Comparison of ENCODE assay signal across 22 mouse cellular contexts in genomic region chr17:45784905-45785304, GRCm38 (mm10). TPM values are rescaled to one million over a fixed set of nuclear protein-coding genes. Genes with fewer than 3 reads are reported as not detected.
DNase-seq lines count a peak whose midpoint lies in the region; ATAC-seq lines count a peak whose summit lies in the region.
"Had no signal": no experiment of that assay in that cellular context is flagged by ENCODE, and none has a peak within 500 bp of the region (broad histone marks: within the 10 kb centered on the region; RNA-seq: fewer than 3 reads in every experiment).

No protein-coding gene starts in this region.

- intact Hi-C loops in gastrocnemius, postnatal 36 days (cut with DNase I): no loop called here

- no peak for ATAC-seq in kidney, embryonic 14.5 days (ENCODE audit: low FRiP score, low TSS enrichment)
- peak; percentile 27; the same call in 1 of the 2 replicates for ATAC-seq in lung, embryonic 16.5 days (ENCODE audit: low read depth)
- ATAC-seq in intestine, embryonic 15.5 days: peak; percentile 58; the same call in 1 of the 2 replicates
- ATAC-seq in stomach, embryonic 16.5 days (ENCODE audit: insufficient read depth, low FRiP score): peak; percentile 38; the same call in 1 of the 2 replicates
- ATAC-seq: forebrain, embryonic 15.5 days had no signal

- 0 out of 2 replicates have a peak overlapping the region, but pooled peaks have one; percentile 12 for H3K9ac ChIP-seq in kidney, embryonic 14.5 days (ENCODE audit: low read depth, low read length)
- no peak overlapping the region for H3K9ac ChIP-seq in lung, embryonic 16.5 days (ENCODE audit: low read length)
- no peak overlapping the region for H3K9ac ChIP-seq in intestine, embryonic 15.5 days
- no peak overlapping the region for H3K9ac ChIP-seq in stomach, embryonic 16.5 days (ENCODE audit: low read length)
- H3K9ac ChIP-seq: forebrain, embryonic 15.5 days; heart, embryonic 15.5 days; hindbrain, embryonic 13.5 days had no signal

- H3K9me3 ChIP-seq in kidney, embryonic 14.5 days (ENCODE audit: control insufficient read depth, low read length): no peaks in the 10 kb centered on the region
- no peaks in the 10 kb centered on the region for H3K9me3 ChIP-seq in lung, embryonic 16.5 days (ENCODE audit: control insufficient read depth, low read length)
- H3K9me3 ChIP-seq in intestine, embryonic 15.5 days: no peaks in the 10 kb centered on the region
- H3K9me3 ChIP-seq in stomach, embryonic 16.5 days (replicated peaks; ENCODE audit: control insufficient read depth, low read length): no peaks in the 10 kb centered on the region
- H3K9me3 ChIP-seq: forebrain, embryonic 15.5 days; heart, embryonic 15.5 days; hindbrain, embryonic 13.5 days had no signal

- H3K4me1 ChIP-seq in kidney, embryonic 14.5 days (ENCODE audit: control insufficient read depth, insufficient read depth, low read length): no peaks in the 10 kb centered on the region
- H3K4me1 ChIP-seq in lung, embryonic 16.5 days (replicated peaks; ENCODE audit: control insufficient read depth, insufficient read depth, low read length): peaks cover 7% of the 10 kb centered on the region
- H3K4me1 ChIP-seq in intestine, embryonic 15.5 days (replicated peaks): 0 out of 2 replicates have a peak, but pooled peaks cover 6% of the 10 kb centered on the region
- H3K4me1 ChIP-seq in stomach, embryonic 16.5 days (ENCODE audit: control insufficient read depth, insufficient read depth, low read length): peaks cover 12% of the 10 kb centered on the region
- H3K4me1 ChIP-seq: forebrain, embryonic 15.5 days; heart, embryonic 15.5 days; hindbrain, embryonic 13.5 days had no signal

- no peak overlapping the region for H3K4me2 ChIP-seq in kidney, embryonic 14.5 days (replicated peaks; ENCODE audit: low read depth, low read length)
- H3K4me2 ChIP-seq in lung, embryonic 16.5 days (ENCODE audit: low read depth, low read length): no peak overlapping the region
- no peak overlapping the region for H3K4me2 ChIP-seq in intestine, embryonic 15.5 days (replicated peaks)
- H3K4me2 ChIP-seq in stomach, embryonic 16.5 days (ENCODE audit: low read depth, low read length): no peak overlapping the region
- H3K4me2 ChIP-seq: forebrain, embryonic 15.5 days; heart, embryonic 11.5 days; heart, embryonic 15.5 days; hindbrain, embryonic 13.5 days had no signal

- H3K27me3 ChIP-seq in kidney, embryonic 14.5 days (ENCODE audit: control insufficient read depth, insufficient read depth, low read length): no peaks in the 10 kb centered on the region; the same call in 1 of the 2 replicates
- no peaks in the 10 kb centered on the region for H3K27me3 ChIP-seq in lung, embryonic 16.5 days (ENCODE audit: control insufficient read depth, insufficient read depth, low read depth, low read length)
- H3K27me3 ChIP-seq in intestine, embryonic 15.5 days (replicated peaks): no peaks in the 10 kb centered on the region
- no peaks in the 10 kb centered on the region for H3K27me3 ChIP-seq in stomach, embryonic 16.5 days (ENCODE audit: control insufficient read depth, insufficient read depth, low read length)
- H3K27me3 ChIP-seq: forebrain, embryonic 15.5 days; hindbrain, embryonic 13.5 days had no signal

- 47% methylated on average over 10 of the region's 10 CpGs for WGBS in kidney, embryonic 14.5 days
- WGBS in lung, embryonic 16.5 days: 40% methylated on average over 10 of the region's 10 CpGs
- 59% methylated on average over 10 of the region's 10 CpGs for WGBS in intestine, embryonic 15.5 days
- WGBS in stomach, embryonic 16.5 days: 54% methylated on average over 10 of the region's 10 CpGs

- H3K4me3 ChIP-seq in kidney, embryonic 14.5 days (ENCODE audit: low read length): no peak overlapping the region
- H3K4me3 ChIP-seq in lung, embryonic 16.5 days (ENCODE audit: low read length): no peak overlapping the region
- no peak overlapping the region for H3K4me3 ChIP-seq in intestine, embryonic 15.5 days (replicated peaks)
- no peak overlapping the region for H3K4me3 ChIP-seq in stomach, embryonic 16.5 days (replicated peaks; ENCODE audit: low read length)
- H3K4me3 ChIP-seq: forebrain, embryonic 15.5 days; heart, adult 2 months; heart, embryonic 15.5 days; hindbrain, embryonic 13.5 days had no signal

- no peak overlapping the region for H3K27ac ChIP-seq in kidney, embryonic 14.5 days (ENCODE audit: low read depth, low read length)
- no peak overlapping the region for H3K27ac ChIP-seq in lung, embryonic 16.5 days (ENCODE audit: low read length)
- no peak overlapping the region for H3K27ac ChIP-seq in intestine, embryonic 15.5 days
- no peak overlapping the region for H3K27ac ChIP-seq in stomach, embryonic 16.5 days (ENCODE audit: low read length)
- H3K27ac ChIP-seq: forebrain, embryonic 15.5 days; heart, adult 2 months; heart, embryonic 15.5 days; hindbrain, embryonic 13.5 days had no signal

- no peak for DNase-seq in kidney, postnatal 36 days
- no peak for DNase-seq in lung, postnatal 10 days
- DNase-seq in layer of hippocampus, adult 11-12 months (ENCODE audit: low spot score): no peak
- no peak for DNase-seq in gastrocnemius, postnatal 36 days
- DNase-seq: adrenal gland, adult 8-10 months; adrenal gland, postnatal 36 days; cerebellum, adult 2 months; cerebellum, postnatal 10 days; gastrocnemius, postnatal 10 days; heart, postnatal 14 days had no signal

- H3K36me3 ChIP-seq in kidney, embryonic 14.5 days (ENCODE audit: control insufficient read depth, insufficient read depth, low read length): no peaks in the 10 kb centered on the region
- H3K36me3 ChIP-seq in lung, embryonic 16.5 days (ENCODE audit: control insufficient read depth, insufficient read depth, low read length): no peaks in the 10 kb centered on the region
- no peaks in the 10 kb centered on the region for H3K36me3 ChIP-seq in intestine, embryonic 15.5 days
- no peaks in the 10 kb centered on the region for H3K36me3 ChIP-seq in stomach, embryonic 16.5 days (ENCODE audit: control insufficient read depth, insufficient read depth, low read length)
- H3K36me3 ChIP-seq: forebrain, embryonic 15.5 days; heart, embryonic 15.5 days; hindbrain, embryonic 13.5 days had no signal

RNA-seq across cellular contexts. Expression of gene 1600014C23Rik, which starts 51.3 kb away (rescaled TPM):
- 0.62 TPM in 1 of 2 replicates, not detected in the other for polyA plus RNA-seq in kidney, embryonic 14.5 days (2014; fragmentation: Nextera tagmentation; extraction: Ambion mirVana)
- not detected in 2 replicates for polyA plus RNA-seq in lung, embryonic 16.5 days (2015; fragmentation: Nextera tagmentation; extraction: Ambion mirVana)
- polyA plus RNA-seq in intestine, embryonic 15.5 days (2015; fragmentation: Nextera tagmentation; extraction: Ambion mirVana): 0.52 TPM in 1 of 2 replicates, not detected in the other
- polyA plus RNA-seq in stomach, embryonic 16.5 days (2015; fragmentation: Nextera tagmentation; extraction: Ambion mirVana): not detected in 2 replicates
- total RNA-seq in gastrocnemius, postnatal 36 days (2021): not detected
- total RNA-seq: adrenal gland, adult 8-10 months; adrenal gland, postnatal 36 days; ES-E14; gastrocnemius, postnatal 10 days; hematopoietic stem cell, adult 5-6 weeks had no signal
- polyA plus RNA-seq: embryonic facial prominence, embryonic 11.5 days; forebrain, embryonic 15.5 days; heart, adult 2 months; hindbrain, embryonic 13.5 days had no signal
